Mouse (Mus musculus): ENCODE data around the gene Evi2a.

GRCm38 (mm10) chr11:79503845-79504244 lies 26.6 kb downstream of the Evi2a start, which contains the start of gene Omg:
- TF ChIP-seq POLR2A (IDR thresholded peaks at IDR 0.05; ENCODE audit: insufficient read length, low read depth) (no peak), USF1 (IDR thresholded peaks at IDR 0.05; ENCODE audit: low read depth) (no peak), E2F4 (IDR thresholded peaks at IDR 0.05; ENCODE audit: insufficient read depth) (no peak), CEBPB (IDR thresholded peaks at IDR 0.05; ENCODE audit: insufficient read depth, poor library complexity, severe bottlenecking) (no peak), POLR2AphosphoS2 (IDR thresholded peaks at IDR 0.05; ENCODE audit: insufficient read length, low read depth) (no peak), MAX (IDR thresholded peaks at IDR 0.05; ENCODE audit: low read depth) (no peak)

All from myocyte (in vitro differentiated cells).